Mouse (Mus musculus): ENCODE results near the gene Zbtb24.

- no peak for TF ChIP-seq CTCF (IDR thresholded peaks at IDR 0.05; ENCODE audit: low read depth)
- no peak for TF ChIP-seq EP300 (IDR thresholded peaks at IDR 0.05; ENCODE audit: low read depth)
These were observed 768 bp downstream of the Zbtb24 start for GRCm38 (mm10) chr10:41450780-41451522.

All from liver, embryonic 14.5 days (tissue).